Mouse (Mus musculus) forebrain, embryonic 16.5 days (tissue): ENCODE measurements around the gene E330009J07Rik. TPM values are rescaled to one million over a fixed set of nuclear protein-coding genes. Genes with fewer than 3 reads are reported as not detected.

Experiments
- ATAC-seq: fragments of 200-750 bp; cut with Nextera tagmentation; 2 replicates; pipeline ENCODE4 v1.8.0; 2017; ENCODE audit warnings: mild to moderate bottlenecking, moderate library complexity
- H3K27ac ChIP-seq: fragments of 300-500 bp; sonication (generic); 2 replicates; pipeline ENCODE4 v1.5.1; 2014; ENCODE audit warnings: low read length, control low read depth
- H3K27me3 ChIP-seq: fragments of 300-500 bp; sonication (generic); replicated peaks from 2 replicates; pipeline ENCODE4 v1.6.1; 2014; ENCODE audit warnings: low read length; ENCODE audit not compliant: control insufficient read depth, insufficient read depth
- H3K36me3 ChIP-seq: fragments of 300-500 bp; sonication (generic); 2 replicates; pipeline ENCODE4 v1.6.1; 2014; ENCODE audit not compliant: control insufficient read depth, insufficient read depth
- H3K4me1 ChIP-seq: fragments of 300-500 bp; sonication (generic); replicated peaks from 2 replicates; pipeline ENCODE4 v1.6.1; 2014; ENCODE audit warnings: low read length; ENCODE audit not compliant: control insufficient read depth, insufficient read depth
- H3K4me2 ChIP-seq: fragments of 300-500 bp; sonication (generic); 2 replicates; pipeline ENCODE4 v1.6.1; 2014; ENCODE audit warnings: mild to moderate bottlenecking, low read length, control low read depth
- H3K4me3 ChIP-seq: fragments of 300-500 bp; sonication (generic); replicated peaks from 2 replicates; pipeline ENCODE4 v1.5.1; 2014; ENCODE audit warnings: mild to moderate bottlenecking, low read length, control low read depth
- H3K9ac ChIP-seq: fragments of 300-500 bp; sonication (generic); replicated peaks from 2 replicates; pipeline ENCODE4 v1.6.1; 2014; ENCODE audit warnings: low read depth, low read length, control low read depth
- H3K9me3 ChIP-seq: fragments of 300-500 bp; sonication (generic); 2 replicates; pipeline ENCODE4 v1.6.1; 2016; ENCODE audit warnings: low read length; ENCODE audit not compliant: control insufficient read depth
- WGBS: fragments of 180-500 bp; shearing (Covaris S2); extraction: QIAGEN DNeasy Blood & Tissue Kit; methylation state at CpG from one replicate; pipeline ENCODE4 v1.1.7; 2014; 5-methylcytosine and 5-hydroxymethylcytosine counted together
- polyA plus RNA-seq: library from polyadenylated mRNA; unstranded; fragments of >200 nt; fragmentation: Nextera tagmentation; extraction: Ambion mirVana; gene quantifications from 2 replicates; pipeline ENCODE4 v1.2.1, GENCODE M21; 2015

Gene E330009J07Rik
- polyA plus RNA-seq, 1 experiment from 2014 or later, result 43.2 TPM

DNA sequence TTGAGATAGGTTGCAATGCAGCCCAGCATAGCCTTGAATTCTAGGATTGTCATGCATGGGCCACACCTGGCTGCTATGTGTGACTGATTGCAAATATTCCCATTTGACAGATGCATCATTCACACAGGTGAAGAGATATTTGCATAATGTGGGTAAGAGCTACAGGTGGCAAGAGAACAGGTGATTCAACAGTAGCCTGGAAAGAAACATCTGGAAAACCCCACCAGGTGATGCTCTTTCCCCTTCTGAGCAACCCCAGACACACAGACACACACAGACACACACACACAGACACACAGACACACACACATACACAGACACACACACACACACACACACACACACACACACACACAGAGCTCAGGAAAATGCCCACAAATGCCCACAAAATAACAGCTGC, 4.1 kb downstream of the E330009J07Rik start:
- no peak overlapping the region; the same call in 1 of the 2 replicates for H3K4me3 ChIP-seq
- H3K36me3 ChIP-seq, result no peaks in the 10 kb centered on the region
- H3K9ac ChIP-seq, result no peak overlapping the region
- peak overlapping the region; percentile 84 for H3K27ac ChIP-seq
- H3K27me3 ChIP-seq, result no peaks in the 10 kb centered on the region
- H3K4me1 ChIP-seq, result peaks cover 69% of the 10 kb centered on the region
- no peaks in the 10 kb centered on the region for H3K9me3 ChIP-seq
- H3K4me2 ChIP-seq, result peak overlapping the region; percentile 83
- no peak for ATAC-seq

DNA sequence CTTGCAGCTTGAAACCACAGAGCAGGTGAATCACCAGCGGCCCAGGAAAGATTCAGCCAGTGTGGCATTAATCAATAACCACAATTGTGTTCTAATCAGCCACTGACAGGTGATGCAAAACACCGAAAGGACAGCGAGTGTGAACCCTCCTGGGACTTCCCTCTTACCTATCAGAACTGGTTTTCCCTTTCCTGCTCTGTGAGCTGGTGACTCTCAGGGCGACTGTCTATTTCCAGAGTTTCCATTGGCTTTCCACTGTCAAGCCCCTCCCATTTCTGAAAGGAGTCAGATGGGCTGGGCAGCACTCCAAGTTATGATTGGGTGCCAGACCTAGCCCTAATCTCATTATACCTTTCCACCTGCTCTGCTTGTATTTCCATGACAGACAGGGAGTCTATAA, 4.6 kb downstream of the E330009J07Rik start:
- peaks cover 69% of the 10 kb centered on the region for H3K4me1 ChIP-seq
- no peaks in the 10 kb centered on the region for H3K36me3 ChIP-seq
- peak overlapping the region; percentile 83 for H3K4me2 ChIP-seq
- H3K9me3 ChIP-seq, result no peaks in the 10 kb centered on the region
- H3K27ac ChIP-seq, result peak overlapping the region; percentile 84
- H3K9ac ChIP-seq, result no peak overlapping the region
- WGBS, result 36% methylated on average over 4 of the region's 4 CpGs
- no peaks in the 10 kb centered on the region for H3K27me3 ChIP-seq
- peak overlapping the region; percentile 9; the same call in 1 of the 2 replicates for H3K4me3 ChIP-seq
- ATAC-seq, result no peak

DNA sequence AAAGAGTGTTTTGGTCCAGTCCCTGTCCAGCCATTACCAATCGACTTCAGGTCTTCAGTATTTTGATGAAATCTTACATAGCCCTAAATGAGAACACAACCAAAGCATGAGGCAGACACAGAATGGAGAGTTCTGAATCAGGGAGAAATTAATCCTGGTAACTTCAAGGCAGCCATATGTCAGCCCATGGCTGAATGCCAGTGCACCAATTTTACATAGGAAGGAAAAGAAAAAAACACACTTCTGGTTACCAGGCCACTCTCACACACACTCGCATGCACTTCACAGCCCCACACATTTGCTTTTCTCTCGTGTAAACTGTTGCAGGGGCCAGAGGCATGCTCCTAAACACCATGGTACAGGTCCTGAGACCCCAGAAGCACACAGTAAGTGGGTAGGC, 5.1 kb downstream of the E330009J07Rik start:
- WGBS, result 40% methylated on average over 3 of the region's 3 CpGs
- H3K36me3 ChIP-seq, result no peaks in the 10 kb centered on the region
- no peaks in the 10 kb centered on the region for H3K27me3 ChIP-seq
- peak overlapping the region; percentile 9; the same call in 1 of the 2 replicates for H3K4me3 ChIP-seq
- peak overlapping the region; percentile 38 for H3K4me2 ChIP-seq
- H3K27ac ChIP-seq, result peak overlapping the region; percentile 84
- peaks cover 69% of the 10 kb centered on the region for H3K4me1 ChIP-seq
- no peaks in the 10 kb centered on the region for H3K9me3 ChIP-seq
- H3K9ac ChIP-seq, result no peak overlapping the region
- no peak for ATAC-seq

DNA sequence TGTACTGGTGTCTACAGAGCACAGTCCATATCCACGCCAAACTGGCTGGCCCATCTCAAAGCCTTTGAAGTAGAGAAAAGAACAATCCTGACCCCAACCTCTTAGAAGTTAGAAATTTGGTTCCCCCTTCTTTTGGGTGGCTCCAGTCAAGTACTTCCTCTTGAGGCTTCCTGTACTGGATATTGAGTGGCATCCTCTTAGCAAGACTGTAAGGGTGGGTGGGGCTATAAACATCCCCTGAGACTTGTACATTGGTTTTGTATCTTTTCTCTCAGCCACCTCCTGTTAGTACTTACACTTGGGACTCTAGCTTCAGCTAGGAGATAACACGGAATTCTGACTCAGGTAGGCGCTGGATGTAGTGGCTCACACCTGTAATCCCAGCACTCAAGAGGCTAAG, 5.7 kb downstream of the E330009J07Rik start:
- no peak overlapping the region for H3K4me3 ChIP-seq
- H3K4me1 ChIP-seq, result peaks cover 69% of the 10 kb centered on the region
- H3K9ac ChIP-seq, result no peak overlapping the region
- H3K27ac ChIP-seq, result peak overlapping the region; percentile 84
- ATAC-seq, result no peak
- 85% methylated on average over 3 of the region's 3 CpGs for WGBS
- peak overlapping the region; percentile 27 for H3K4me2 ChIP-seq
- H3K36me3 ChIP-seq, result no peaks in the 10 kb centered on the region
- no peaks in the 10 kb centered on the region for H3K9me3 ChIP-seq
- no peaks in the 10 kb centered on the region for H3K27me3 ChIP-seq

DNA sequence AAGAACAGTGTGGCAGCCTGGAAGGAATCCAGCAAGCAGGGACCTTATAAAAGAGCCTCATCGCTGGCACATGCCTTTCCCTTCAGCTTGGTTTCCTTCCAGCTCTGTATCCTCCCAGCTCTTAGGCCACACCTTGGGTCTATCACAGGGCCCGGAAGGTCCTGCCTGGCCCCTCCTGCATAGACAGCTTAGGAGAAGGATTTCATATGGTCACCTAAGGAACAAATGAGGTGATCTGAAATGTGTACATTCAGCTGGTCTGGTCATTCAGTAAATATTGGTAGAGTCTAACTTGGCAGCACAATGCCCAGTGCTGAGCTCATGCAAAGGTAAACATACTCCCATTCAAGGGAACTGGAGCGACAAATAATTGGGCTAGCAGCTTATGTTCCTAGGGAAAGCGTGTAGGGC, 6.4 kb downstream of the E330009J07Rik start:
- H3K9me3 ChIP-seq, result no peaks in the 10 kb centered on the region
- peak overlapping the region; percentile 84 for H3K27ac ChIP-seq
- peaks cover 64% of the 10 kb centered on the region for H3K4me1 ChIP-seq
- peak overlapping the region; percentile 29 for H3K4me2 ChIP-seq
- H3K27me3 ChIP-seq, result no peaks in the 10 kb centered on the region
- H3K4me3 ChIP-seq, result no peak overlapping the region
- no peaks in the 10 kb centered on the region for H3K36me3 ChIP-seq
- no peak for ATAC-seq
- H3K9ac ChIP-seq, result no peak overlapping the region
- WGBS, result 15% methylated on average over 4 of the region's 4 CpGs

DNA sequence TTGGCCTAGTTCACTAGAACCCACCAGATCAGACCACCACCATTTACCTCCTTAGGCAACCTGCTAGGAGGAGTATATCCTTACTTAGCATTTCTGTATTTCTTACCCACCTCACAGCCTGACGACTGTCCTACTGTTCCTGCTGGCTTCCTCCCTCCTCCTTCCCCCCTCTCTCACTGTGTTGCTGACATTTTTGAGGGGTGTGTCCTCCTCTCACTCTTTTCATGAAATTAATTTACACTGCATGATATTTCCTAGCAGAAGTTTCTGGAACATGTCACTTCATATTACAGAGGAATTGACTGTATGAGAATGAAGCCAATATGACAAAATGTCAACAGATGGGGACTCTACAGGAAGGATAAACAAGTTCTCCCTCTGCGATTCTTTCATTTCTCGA, 7.2 kb downstream of the E330009J07Rik start:
- Histone ChIP-seq H3K27ac (peak overlapping the region; percentile 56), H3K27me3 (no peaks in the 10 kb centered on the region), H3K4me1 (peaks cover 57% of the 10 kb centered on the region), H3K9ac (no peak overlapping the region), H3K4me3 (no peak overlapping the region), H3K9me3 (no peaks in the 10 kb centered on the region), H3K36me3 (no peaks in the 10 kb centered on the region), H3K4me2 (peak overlapping the region; percentile 17; the same call in 1 of the 2 replicates)
- peak; percentile 55 for ATAC-seq
- WGBS, result 39% methylated on average over 3 of the region's 3 CpGs

DNA sequence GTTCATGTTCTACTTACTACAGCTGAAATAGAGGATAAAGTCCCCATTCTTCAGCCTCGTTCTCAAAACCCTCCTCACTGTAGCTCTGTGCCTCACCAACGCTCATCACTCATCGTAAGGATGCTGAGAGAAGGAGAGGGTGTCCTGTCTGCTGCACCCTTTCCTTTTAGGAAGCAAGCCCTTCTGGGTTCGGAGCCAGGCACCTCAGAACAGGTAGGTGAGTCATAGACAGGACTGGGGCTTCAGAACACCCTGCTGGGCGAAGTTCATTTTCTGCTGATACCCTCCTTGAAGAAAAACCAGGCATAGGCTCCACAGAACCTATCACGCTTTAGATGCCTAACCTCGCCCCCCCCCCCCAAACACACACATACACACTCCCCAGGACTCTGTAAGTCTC, 8.5 kb downstream of the E330009J07Rik start:
- H3K4me3 ChIP-seq, result no peak overlapping the region
- no peak overlapping the region for H3K27ac ChIP-seq
- peaks cover 47% of the 10 kb centered on the region for H3K4me1 ChIP-seq
- no peaks in the 10 kb centered on the region for H3K9me3 ChIP-seq
- no peaks in the 10 kb centered on the region for H3K36me3 ChIP-seq
- 87% methylated on average over 7 of the region's 7 CpGs for WGBS
- no peak overlapping the region for H3K4me2 ChIP-seq
- H3K27me3 ChIP-seq, result no peaks in the 10 kb centered on the region
- H3K9ac ChIP-seq, result no peak overlapping the region
- no peak for ATAC-seq

DNA sequence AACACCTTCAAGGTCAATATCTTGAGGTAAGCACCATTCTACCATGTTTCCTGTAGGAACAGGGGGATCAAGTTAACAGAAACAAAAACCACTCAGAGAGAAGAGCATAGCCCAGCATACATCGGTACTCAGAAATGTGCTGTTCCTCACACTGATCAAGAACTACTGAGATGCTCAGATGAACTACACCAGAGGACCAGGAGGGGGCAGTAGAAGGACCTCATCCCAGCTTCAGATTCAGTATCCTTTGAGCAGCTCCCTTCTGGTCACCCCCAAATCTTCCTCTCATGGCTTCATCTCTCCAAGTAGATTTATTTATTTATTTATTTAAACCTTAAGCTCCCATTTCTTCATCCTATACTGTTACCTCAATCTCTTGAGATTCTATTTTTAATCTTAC, 12.2 kb downstream of the E330009J07Rik start:
- H3K9ac ChIP-seq, result no peak overlapping the region
- no peaks in the 10 kb centered on the region for H3K9me3 ChIP-seq
- H3K4me3 ChIP-seq, result no peak overlapping the region
- no peak overlapping the region for H3K4me2 ChIP-seq
- no peak overlapping the region for H3K27ac ChIP-seq
- ATAC-seq, result no peak
- 54% methylated on average over 1 of the region's 1 CpGs for WGBS
- H3K27me3 ChIP-seq, result no peaks in the 10 kb centered on the region
- H3K4me1 ChIP-seq, result peaks cover 16% of the 10 kb centered on the region
- H3K36me3 ChIP-seq, result 0 out of 2 replicates have a peak, but pooled peaks cover 5% of the 10 kb centered on the region

DNA sequence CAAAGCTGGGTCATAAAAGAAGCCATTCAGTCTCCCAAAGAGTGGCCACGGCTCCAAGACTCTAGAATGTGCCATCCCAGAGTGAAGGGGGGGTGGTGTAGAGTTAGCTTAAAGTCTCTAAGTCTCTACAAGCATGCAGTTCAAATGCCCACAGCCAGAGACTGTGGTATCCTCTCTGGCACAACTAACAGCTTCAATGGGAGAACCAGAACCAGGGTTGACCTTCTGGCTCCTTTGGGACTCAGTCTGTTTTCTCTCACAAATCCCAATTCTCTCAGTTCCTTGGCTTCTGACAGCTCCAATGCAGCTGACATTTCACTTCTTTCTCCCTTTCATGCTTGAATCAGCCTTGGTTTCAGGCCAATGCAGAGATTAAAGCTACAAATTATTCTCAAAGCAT, 12.9 kb downstream of the E330009J07Rik start:
- Histone ChIP-seq H3K4me2 (no peak overlapping the region), H3K4me1 (peaks cover 9% of the 10 kb centered on the region; the same call in 1 of the 2 replicates), H3K4me3 (no peak overlapping the region), H3K9me3 (no peaks in the 10 kb centered on the region), H3K9ac (no peak overlapping the region), H3K27ac (no peak overlapping the region), H3K36me3 (0 out of 2 replicates have a peak, but pooled peaks cover 5% of the 10 kb centered on the region), H3K27me3 (no peaks in the 10 kb centered on the region)
- 84% methylated on average over 1 of the region's 1 CpGs for WGBS
- ATAC-seq, result no peak

DNA sequence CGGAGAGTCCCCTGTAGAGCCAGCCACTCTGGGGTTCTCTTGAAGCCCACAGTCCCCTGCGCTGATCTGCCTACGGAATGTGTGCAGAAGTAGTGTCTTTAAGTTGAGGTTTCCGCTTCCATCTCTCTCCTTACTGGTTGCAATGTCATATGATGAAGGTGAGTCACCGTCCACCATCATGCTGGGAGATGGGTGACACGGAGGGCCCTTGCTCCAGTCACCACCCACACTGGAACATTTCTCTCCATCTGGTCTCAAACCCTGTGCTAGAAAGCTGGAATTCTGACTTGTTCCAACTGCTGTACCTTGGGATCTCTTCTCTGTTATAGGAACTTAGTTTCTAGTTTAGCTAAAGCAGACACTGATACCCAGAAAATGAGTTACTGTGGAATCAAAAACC, 14.8 kb downstream of the E330009J07Rik start:
- no peak overlapping the region for H3K27ac ChIP-seq
- peaks cover 3% of the 10 kb centered on the region; the same call in 1 of the 2 replicates for H3K4me1 ChIP-seq
- no peaks in the 10 kb centered on the region for H3K9me3 ChIP-seq
- no peaks in the 10 kb centered on the region for H3K27me3 ChIP-seq
- 98% methylated on average over 6 of the region's 6 CpGs for WGBS
- no peak overlapping the region for H3K4me2 ChIP-seq
- H3K9ac ChIP-seq, result no peak overlapping the region
- H3K36me3 ChIP-seq, result 0 out of 2 replicates have a peak, but pooled peaks cover 5% of the 10 kb centered on the region
- ATAC-seq, result no peak
- no peak overlapping the region for H3K4me3 ChIP-seq
